Mouse (Mus musculus): Measurements from ENCODE around the gene Asxl2.

GRCm38 (mm10) chr12:3390577-3391262, 35.9 kb upstream of the Asxl2 start:
- peak; percentile 99 for TF ChIP-seq CTCF (IDR thresholded peaks at IDR 0.05; ENCODE audit: low read depth, low read length)
- no peak for TF ChIP-seq POLR2A (IDR thresholded peaks at IDR 0.05; ENCODE audit: borderline replicate concordance, low read depth, low read length)
